Mouse (Mus musculus): ENCODE results near the gene Arhgap22. TPM values are rescaled to one million over a fixed set of nuclear protein-coding genes. Genes with fewer than 3 reads are reported as not detected.

Arhgap22 gene
- polyA plus RNA-seq, 1 experiment from 2014 or later, result 2.1 TPM

DNA sequence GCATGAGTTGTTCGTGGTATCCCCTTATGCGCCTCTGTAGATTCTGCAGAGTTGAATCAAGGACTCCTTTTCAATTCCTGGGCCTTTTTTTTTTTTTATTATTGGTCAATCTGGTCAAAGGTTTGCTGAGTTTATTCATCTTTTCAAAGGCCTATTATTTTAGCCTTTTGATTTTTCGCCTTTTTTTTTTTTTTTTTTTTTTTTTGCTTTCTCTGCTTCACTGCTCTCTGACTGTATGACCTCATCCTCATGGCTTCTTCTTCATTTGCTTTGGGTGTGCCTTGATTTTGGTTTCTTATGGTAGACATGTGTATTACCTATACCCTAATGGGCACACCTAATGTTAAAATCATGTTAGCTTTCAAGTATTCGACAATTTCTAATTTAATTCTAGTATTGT, 11.4 kb downstream of the Arhgap22 start:
- no peaks in the 10 kb centered on the region for H3K36me3 ChIP-seq
- H3K27ac ChIP-seq (replicated peaks), result no peak overlapping the region

DNA sequence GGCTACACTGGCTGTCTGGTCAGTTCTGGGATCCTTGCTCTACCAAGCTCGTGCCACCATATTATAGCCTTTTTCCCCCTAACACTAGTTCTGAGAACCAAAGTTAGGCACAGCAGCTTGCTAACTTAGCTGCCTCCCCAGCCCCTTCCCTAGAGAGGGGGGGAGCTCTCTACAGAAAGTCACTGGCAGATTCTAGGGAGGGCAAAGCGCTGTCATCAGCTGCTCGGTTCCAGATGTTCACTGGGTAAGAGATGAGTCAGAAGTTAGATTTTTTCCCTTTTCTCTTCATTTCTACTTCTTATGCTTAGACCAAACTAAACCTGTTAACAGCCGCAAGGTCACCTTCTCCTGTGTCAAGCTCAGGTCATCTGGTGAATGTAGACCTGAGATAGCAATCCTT, 16.8 kb downstream of the Arhgap22 start:
- Histone ChIP-seq H3K9me3 (replicated peaks) (no peaks in the 10 kb centered on the region), H3K27me3 (ENCODE audit: low read depth, poor library complexity, severe bottlenecking) (no peaks in the 10 kb centered on the region), H3K36me3 (no peaks in the 10 kb centered on the region), H3K4me3 (no peak overlapping the region), H3K27ac (replicated peaks) (no peak overlapping the region), H3K4me1 (no peaks in the 10 kb centered on the region)
- 92% methylated on average over 4 of the region's 4 CpGs for WGBS
- no peak for DNase-seq (ENCODE audit: low spot score)

More for the DNA sequence above, 11.4 kb downstream of the Arhgap22 start:
- Histone ChIP-seq H3K27me3 (ENCODE audit: low read depth, poor library complexity, severe bottlenecking) (no peaks in the 10 kb centered on the region), H3K9me3 (replicated peaks) (no peaks in the 10 kb centered on the region), H3K4me3 (no peak overlapping the region), H3K4me1 (no peaks in the 10 kb centered on the region)
- 86% methylated on average over 4 of the region's 4 CpGs for WGBS
- DNase-seq (ENCODE audit: low spot score), result no peak

DNA sequence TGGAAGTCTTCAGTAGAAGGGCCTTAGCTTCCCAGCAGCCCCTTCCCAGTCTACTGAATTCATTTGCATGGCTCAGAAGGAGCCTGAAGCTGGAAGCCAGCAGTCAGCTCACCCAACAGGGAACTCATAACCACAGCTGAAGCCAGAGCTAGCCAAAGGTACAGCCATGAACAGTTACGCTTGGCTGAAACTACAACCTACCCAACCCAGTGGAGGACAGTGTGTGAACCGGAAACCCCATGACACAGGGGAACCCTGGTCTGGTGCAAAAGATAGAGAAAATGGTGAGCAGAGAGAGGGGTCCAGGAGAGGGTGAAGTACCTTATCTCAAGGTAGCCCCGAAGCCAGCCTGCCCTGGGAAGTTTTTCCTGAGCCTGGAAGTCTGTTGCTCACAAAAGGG, 17.5 kb downstream of the Arhgap22 start:
- no peak overlapping the region for H3K27ac ChIP-seq (replicated peaks)
- H3K4me3 ChIP-seq, result no peak overlapping the region
- no peak for DNase-seq (ENCODE audit: low spot score)
- H3K9me3 ChIP-seq (replicated peaks), result no peaks in the 10 kb centered on the region
- no peaks in the 10 kb centered on the region for H3K36me3 ChIP-seq
- 86% methylated on average over 3 of the region's 3 CpGs for WGBS
- no peaks in the 10 kb centered on the region for H3K27me3 ChIP-seq (ENCODE audit: low read depth, poor library complexity, severe bottlenecking)
- H3K4me1 ChIP-seq, result no peaks in the 10 kb centered on the region

DNA sequence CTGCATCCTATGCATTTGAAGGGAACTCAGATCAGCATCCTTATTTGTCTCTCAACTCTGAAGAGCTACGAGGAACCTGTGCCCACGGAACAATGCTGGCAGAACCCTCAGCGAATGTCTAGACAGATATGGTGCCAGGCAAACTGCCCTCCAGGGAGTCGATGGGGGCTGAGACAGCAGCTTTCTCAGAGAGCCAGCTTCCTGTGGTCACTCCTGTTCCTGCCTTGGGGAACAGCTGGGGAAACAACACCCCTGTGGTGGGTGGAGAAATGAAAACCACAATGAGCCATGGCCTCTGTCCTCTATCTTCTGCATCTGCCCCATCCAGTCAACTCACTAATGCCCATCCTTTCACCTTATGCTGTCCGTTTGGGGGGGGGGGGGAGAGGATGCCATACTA, 18.2 kb downstream of the Arhgap22 start:
- no peaks in the 10 kb centered on the region for H3K4me1 ChIP-seq
- DNase-seq (ENCODE audit: low spot score), result no peak
- no peaks in the 10 kb centered on the region for H3K9me3 ChIP-seq (replicated peaks)
- 84% methylated on average over 5 of the region's 5 CpGs for WGBS
- no peak overlapping the region for H3K4me3 ChIP-seq
- H3K27ac ChIP-seq (replicated peaks), result no peak overlapping the region
- no peaks in the 10 kb centered on the region for H3K36me3 ChIP-seq
- no peaks in the 10 kb centered on the region for H3K27me3 ChIP-seq (ENCODE audit: low read depth, poor library complexity, severe bottlenecking)

DNA sequence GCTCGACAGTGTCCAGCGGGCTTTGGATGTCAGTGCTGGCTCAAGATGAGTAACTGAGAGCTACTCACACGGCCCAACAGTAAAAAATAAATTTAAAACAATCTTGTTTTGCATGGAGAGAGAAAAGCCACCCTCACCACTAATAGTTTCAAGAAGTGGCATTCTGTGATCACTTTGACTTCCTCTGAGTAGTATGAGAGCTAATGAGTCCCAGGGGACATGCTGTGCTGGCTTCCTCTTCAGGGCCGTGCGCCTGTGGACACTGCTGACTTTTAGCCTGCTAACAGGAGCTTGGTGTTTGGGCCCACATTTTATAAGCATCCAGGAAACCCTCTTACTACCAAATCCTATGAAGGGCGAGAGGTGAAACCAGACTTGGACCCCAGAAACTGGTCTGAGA, 21.8 kb downstream of the Arhgap22 start:
- Histone ChIP-seq H3K27ac (replicated peaks) (no peak overlapping the region), H3K9me3 (replicated peaks) (no peaks in the 10 kb centered on the region), H3K27me3 (ENCODE audit: low read depth, poor library complexity, severe bottlenecking) (no peaks in the 10 kb centered on the region), H3K4me3 (no peak overlapping the region), H3K36me3 (no peaks in the 10 kb centered on the region), H3K4me1 (no peaks in the 10 kb centered on the region)
- 79% methylated on average over 6 of the region's 6 CpGs for WGBS
- DNase-seq (ENCODE audit: low spot score), result no peak

DNA sequence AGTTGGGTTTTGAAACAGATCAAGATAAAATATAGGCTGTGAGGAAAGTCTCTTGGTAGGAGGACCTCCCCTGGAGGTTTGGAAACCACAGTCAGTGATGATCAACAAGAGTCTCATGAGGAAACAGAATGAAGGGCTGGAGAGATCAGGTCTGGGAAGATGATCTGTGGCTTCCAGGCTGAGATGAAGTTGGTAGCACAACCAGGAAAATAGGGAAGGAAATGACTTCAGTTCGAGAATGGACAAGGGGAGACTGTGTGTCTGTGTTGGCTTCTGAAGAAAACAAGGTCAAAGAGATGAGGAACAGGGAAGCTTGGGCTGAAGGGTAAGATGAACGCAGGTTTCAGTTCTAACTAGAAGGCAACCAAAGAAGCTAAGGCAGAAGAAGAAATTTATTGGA, 26.6 kb downstream of the Arhgap22 start:
- H3K27me3 ChIP-seq (ENCODE audit: low read depth, poor library complexity, severe bottlenecking), result no peaks in the 10 kb centered on the region
- H3K4me1 ChIP-seq, result no peaks in the 10 kb centered on the region
- 80% methylated on average over 2 of the region's 2 CpGs for WGBS
- no peak overlapping the region for H3K4me3 ChIP-seq
- H3K27ac ChIP-seq (replicated peaks), result no peak overlapping the region
- DNase-seq (ENCODE audit: low spot score), result no peak
- H3K36me3 ChIP-seq, result no peaks in the 10 kb centered on the region
- no peaks in the 10 kb centered on the region for H3K9me3 ChIP-seq (replicated peaks)

DNA sequence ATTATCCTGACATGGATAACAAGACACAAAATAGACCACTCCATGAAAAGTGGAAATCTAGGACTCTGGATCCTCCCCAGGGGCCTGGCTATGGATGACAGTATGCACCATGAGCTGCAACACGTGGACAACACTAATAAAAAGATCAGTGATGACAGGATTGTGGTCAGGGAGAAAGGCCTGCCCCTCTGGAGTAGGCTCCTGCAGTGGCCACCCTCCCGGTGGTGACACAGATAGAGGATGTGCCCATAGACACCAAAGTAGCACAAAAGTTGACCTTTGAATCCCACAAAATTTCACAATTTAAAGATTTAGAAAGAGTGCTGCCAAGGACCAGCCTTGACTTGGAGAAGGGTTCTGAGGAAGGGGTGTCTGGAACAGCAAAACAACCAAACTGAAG, 29.4 kb downstream of the Arhgap22 start:
- no peaks in the 10 kb centered on the region for H3K36me3 ChIP-seq
- no peak overlapping the region for H3K27ac ChIP-seq (replicated peaks)
- WGBS, result 58% methylated on average over 2 of the region's 2 CpGs
- no peak for DNase-seq (ENCODE audit: low spot score)
- no peaks in the 10 kb centered on the region for H3K9me3 ChIP-seq (replicated peaks)
- no peak overlapping the region for H3K4me3 ChIP-seq
- no peaks in the 10 kb centered on the region; the same call in 1 of the 2 replicates for H3K27me3 ChIP-seq (ENCODE audit: low read depth, poor library complexity, severe bottlenecking)
- peaks cover 13% of the 10 kb centered on the region for H3K4me1 ChIP-seq

DNA sequence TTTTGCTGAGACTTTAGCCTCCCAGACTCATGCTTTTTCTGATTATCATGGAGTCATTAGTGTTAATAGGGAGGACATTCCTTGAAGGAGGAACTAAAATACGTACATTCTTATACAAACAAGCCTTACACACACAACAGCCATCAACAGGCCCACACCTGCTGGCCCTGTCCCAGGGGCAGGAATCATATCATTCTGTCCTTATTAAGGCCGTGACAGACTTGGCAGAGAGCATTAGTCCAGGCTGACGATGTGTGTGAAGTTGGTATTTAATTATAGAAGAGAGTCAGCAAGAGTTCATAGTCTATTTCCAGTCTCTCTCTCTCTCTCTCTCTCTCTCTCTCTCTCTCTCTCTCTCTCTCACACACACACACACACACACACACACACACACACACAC, 30.7 kb downstream of the Arhgap22 start:
- Histone ChIP-seq H3K9me3 (replicated peaks) (no peaks in the 10 kb centered on the region), H3K27ac (replicated peaks) (no peak overlapping the region), H3K4me1 (peaks cover 13% of the 10 kb centered on the region), H3K36me3 (no peaks in the 10 kb centered on the region), H3K27me3 (ENCODE audit: low read depth, poor library complexity, severe bottlenecking) (peaks cover 8% of the 10 kb centered on the region), H3K4me3 (no peak overlapping the region)
- no peak for DNase-seq (ENCODE audit: low spot score)
- WGBS, result 84% methylated on average over 3 of the region's 3 CpGs

DNA sequence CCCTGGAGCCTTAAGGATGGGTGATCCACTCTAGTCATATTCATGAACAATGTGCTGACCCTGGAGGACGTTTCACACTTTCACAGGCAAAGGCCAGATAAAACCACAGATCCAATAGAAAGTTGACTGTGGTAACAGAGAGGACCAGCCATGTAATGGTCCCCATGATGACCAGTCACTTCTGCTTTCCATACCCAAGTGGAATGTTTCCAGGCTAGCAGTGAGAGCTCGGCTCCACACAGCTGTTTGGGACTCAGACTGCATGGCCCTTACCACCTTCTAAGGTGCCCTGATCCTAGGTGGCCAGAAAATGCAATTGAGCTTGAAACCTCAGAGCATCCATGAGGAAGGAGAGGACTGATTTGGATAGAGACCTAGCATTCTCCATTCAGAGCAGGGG, 31.1 kb downstream of the Arhgap22 start:
- Histone ChIP-seq H3K4me1 (peaks cover 14% of the 10 kb centered on the region), H3K27me3 (ENCODE audit: low read depth, poor library complexity, severe bottlenecking) (peaks cover 13% of the 10 kb centered on the region), H3K9me3 (replicated peaks) (no peaks in the 10 kb centered on the region), H3K4me3 (no peak overlapping the region), H3K27ac (replicated peaks) (no peak overlapping the region), H3K36me3 (no peaks in the 10 kb centered on the region)
- 79% methylated on average over 2 of the region's 2 CpGs for WGBS
- no peak for DNase-seq (ENCODE audit: low spot score)

DNA sequence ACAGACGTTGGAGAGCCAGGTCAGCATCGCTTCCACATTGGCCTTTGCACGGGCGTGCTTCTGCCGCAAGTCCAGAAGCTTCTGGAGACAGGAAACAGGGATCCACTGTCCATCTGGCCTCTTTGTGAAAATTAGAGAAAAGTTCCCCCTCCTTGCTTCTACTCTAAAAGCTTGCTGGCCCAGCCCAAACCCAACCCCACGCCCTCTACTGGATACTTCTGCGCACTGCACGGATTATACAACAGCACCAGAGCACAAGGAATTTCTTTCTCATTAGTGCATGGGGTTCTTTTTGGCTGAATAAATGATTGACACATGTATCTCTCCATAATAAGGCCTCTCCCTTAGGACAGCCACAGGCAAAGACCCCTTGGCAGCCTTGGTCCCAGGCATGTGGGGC, 32.6 kb downstream of the Arhgap22 start:
- H3K9me3 ChIP-seq (replicated peaks), result no peaks in the 10 kb centered on the region
- no peak overlapping the region for H3K4me3 ChIP-seq
- H3K4me1 ChIP-seq, result peaks cover 30% of the 10 kb centered on the region
- 20% methylated on average over 8 of the region's 8 CpGs for WGBS
- H3K27ac ChIP-seq (replicated peaks), result no peak overlapping the region
- H3K27me3 ChIP-seq (ENCODE audit: low read depth, poor library complexity, severe bottlenecking), result peaks cover 28% of the 10 kb centered on the region
- H3K36me3 ChIP-seq, result no peaks in the 10 kb centered on the region
- peak; percentile 37 for DNase-seq (ENCODE audit: low spot score)

DNA sequence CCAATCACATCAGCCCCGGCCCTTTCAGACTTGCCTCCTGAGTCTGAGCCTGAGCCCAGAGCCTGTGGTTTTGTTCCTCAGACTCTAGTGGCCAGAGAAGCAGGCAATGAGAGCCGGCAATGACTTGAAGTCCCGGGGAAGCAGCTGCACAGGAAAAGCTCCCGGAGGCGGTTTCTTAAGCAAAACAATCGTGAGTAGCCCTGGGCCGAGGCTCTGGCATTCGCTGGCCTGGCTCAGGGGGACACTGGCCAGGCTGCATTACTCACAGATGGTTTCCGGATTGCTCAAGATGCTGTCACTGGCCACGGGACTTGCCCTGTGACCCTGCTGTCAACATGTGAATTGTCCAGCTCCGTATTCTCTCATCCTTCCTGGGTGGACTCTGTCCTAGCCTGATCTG, 33.8 kb downstream of the Arhgap22 start:
- peak; percentile 30 for DNase-seq (ENCODE audit: low spot score)
- 37% methylated on average over 11 of the region's 11 CpGs for WGBS
- H3K4me3 ChIP-seq, result no peak overlapping the region
- H3K36me3 ChIP-seq, result no peaks in the 10 kb centered on the region
- peaks cover 39% of the 10 kb centered on the region for H3K27me3 ChIP-seq (ENCODE audit: low read depth, poor library complexity, severe bottlenecking)
- H3K27ac ChIP-seq (replicated peaks), result no peak overlapping the region
- H3K9me3 ChIP-seq (replicated peaks), result no peaks in the 10 kb centered on the region
- peaks cover 30% of the 10 kb centered on the region for H3K4me1 ChIP-seq

DNA sequence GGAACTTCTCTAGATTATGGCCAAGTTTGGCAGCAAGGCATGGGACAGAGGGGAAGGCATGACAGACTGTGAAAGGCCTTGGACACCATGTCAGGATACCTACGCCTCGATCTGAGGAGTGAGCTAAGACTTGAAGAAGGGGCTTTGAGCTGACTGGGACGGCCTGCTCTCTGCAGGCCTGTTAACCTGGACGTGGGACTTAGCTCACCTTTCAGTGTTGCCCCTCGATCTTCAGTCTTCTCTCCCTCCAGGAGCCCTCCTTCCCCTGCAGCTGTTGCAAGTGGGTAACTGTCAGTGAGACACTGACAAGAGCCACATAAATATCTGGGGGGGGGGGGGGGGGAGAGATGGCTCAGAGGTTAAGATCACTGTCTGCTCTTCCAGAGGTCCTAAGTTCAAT, 34.9 kb downstream of the Arhgap22 start:
- DNase-seq (ENCODE audit: low spot score), result no peak
- Histone ChIP-seq H3K36me3 (no peaks in the 10 kb centered on the region), H3K27me3 (ENCODE audit: low read depth, poor library complexity, severe bottlenecking) (peaks cover 42% of the 10 kb centered on the region), H3K4me3 (no peak overlapping the region), H3K9me3 (replicated peaks) (no peaks in the 10 kb centered on the region), H3K27ac (replicated peaks) (no peak overlapping the region), H3K4me1 (peaks cover 30% of the 10 kb centered on the region)
- WGBS, result 82% methylated on average over 5 of the region's 5 CpGs

DNA sequence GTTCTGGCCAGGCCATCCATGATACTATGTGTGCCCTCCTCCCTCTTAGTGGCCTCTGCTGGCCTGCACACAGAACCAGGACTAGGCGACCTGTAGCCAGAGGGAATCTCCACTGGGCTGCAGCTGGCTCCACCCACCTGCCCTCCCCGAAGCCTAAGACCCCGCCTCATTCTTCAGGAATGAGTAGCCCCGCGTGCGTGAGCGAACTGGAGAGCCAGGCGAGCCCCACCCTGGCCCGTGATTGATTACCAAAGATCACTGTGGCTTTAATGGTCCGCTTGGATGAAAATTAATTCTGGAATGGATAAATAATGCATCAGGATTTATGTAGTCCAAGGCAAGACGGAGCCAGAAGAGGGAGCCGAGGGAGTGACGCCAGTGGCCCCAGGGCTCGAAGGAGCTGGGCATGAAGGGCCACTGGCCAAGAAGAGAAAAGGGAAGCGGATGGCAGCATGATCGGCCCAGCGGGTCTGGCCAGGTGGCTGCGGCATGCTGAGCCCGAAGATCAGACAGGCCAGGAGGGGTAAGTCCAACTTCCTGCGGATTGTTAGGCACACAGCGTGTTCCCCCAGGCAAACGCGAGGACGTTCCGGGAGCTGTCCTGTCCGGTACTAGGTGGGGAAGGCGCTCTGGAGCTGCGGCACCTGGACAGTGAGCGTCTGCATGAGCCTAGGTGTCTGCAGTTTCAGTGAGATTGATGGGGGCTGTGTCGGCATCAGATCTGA, 36.6 kb downstream of the Arhgap22 start:
- H3K36me3 ChIP-seq, result no peaks in the 10 kb centered on the region
- DNase-seq (ENCODE audit: low spot score), result peak; percentile 49
- no peaks in the 10 kb centered on the region for H3K9me3 ChIP-seq (replicated peaks)
- peaks cover 30% of the 10 kb centered on the region for H3K4me1 ChIP-seq
- H3K27ac ChIP-seq (replicated peaks), result peak overlapping the region; percentile 28; the same call in 1 of the 2 replicates
- under 1% methylated on average over 30 of the region's 30 CpGs for WGBS
- H3K4me3 ChIP-seq, result peak overlapping the region; percentile 61
- peaks cover 42% of the 10 kb centered on the region for H3K27me3 ChIP-seq (ENCODE audit: low read depth, poor library complexity, severe bottlenecking)
